ENCODE assay signal across 8 mouse cellular contexts in the genomic region with DNA sequence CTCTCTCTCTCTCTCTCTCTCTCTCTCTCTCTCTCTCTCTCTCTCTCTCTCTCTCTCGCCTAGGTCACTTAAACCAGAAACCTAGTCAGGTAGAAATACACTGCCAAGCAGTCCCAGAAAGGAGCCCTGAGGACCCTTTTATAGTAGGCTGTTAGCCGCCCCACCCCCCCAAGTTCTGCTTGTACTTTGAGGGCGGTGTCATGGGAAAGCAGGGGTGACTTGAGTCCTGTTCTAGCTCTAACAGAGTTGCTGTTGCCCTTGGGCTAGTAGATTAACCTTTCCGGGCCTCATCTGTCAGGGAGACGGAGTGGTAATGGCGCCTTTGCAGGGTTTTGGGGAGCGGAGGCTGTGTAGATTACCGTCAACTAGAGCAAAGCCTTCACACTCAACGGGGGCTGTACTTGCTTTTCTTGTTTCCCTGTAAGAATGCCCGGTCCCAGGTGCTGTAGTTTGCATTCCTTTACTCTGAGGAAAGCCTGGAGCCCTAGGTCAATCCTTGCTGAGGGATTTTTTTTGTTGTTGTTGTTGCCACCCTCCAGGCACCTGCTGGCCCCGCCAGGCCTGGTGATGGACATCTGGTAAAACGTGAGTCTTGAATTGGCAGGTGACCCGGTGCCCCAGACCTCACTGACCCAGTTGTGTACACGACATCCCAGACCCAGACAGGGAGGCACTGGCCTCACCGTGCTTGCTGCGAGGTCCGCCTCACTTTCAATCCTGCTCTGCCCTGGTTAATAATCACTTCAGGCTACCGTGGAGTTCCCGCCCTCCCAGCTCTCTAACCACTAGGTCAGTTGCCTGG. TPM values are rescaled to one million over a fixed set of nuclear protein-coding genes. Genes with fewer than 3 reads are reported as not detected.
DNase-seq lines count a peak whose midpoint lies in the region; ATAC-seq and TF ChIP-seq lines count a peak whose summit lies in the region.

No protein-coding gene starts in this region.

- no peak for TF ChIP-seq POLR2A in myocyte (IDR thresholded peaks at IDR 0.05; ENCODE audit: insufficient read length, low read depth)

- no peaks in the 10 kb centered on the region for H3K27me3 ChIP-seq in hindbrain, embryonic 12.5 days
- 0 out of 2 replicates have a peak, but pooled peaks cover 2% of the 10 kb centered on the region for H3K27me3 ChIP-seq in hindbrain, embryonic 16.5 days (replicated peaks; ENCODE audit: control insufficient read depth, insufficient read depth, low read length)
- H3K27me3 ChIP-seq in embryonic facial prominence, embryonic 15.5 days, result no peaks in the 10 kb centered on the region
- H3K27me3 ChIP-seq in kidney, postnatal 0 days (ENCODE audit: insufficient read depth, low read length), result no peaks in the 10 kb centered on the region
- no peaks in the 10 kb centered on the region for H3K27me3 ChIP-seq in myocyte (ENCODE audit: control insufficient read depth, insufficient read depth, insufficient read length)

- WGBS in hindbrain, embryonic 12.5 days, result 15% methylated on average over 19 of the region's 19 CpGs
- 22% methylated on average over 19 of the region's 19 CpGs for WGBS in hindbrain, embryonic 16.5 days
- WGBS in embryonic facial prominence, embryonic 15.5 days, result 29% methylated on average over 18 of the region's 19 CpGs
- WGBS in kidney, postnatal 0 days, result 25% methylated on average over 19 of the region's 19 CpGs

- 0 out of 2 replicates have a peak overlapping the region, but pooled peaks have one; percentile 12 for H3K27ac ChIP-seq in hindbrain, embryonic 12.5 days
- no peak overlapping the region for H3K27ac ChIP-seq in hindbrain, embryonic 16.5 days (ENCODE audit: low read depth, low read length)
- peak overlapping the region; percentile 3; the same call in 1 of the 2 replicates for H3K27ac ChIP-seq in embryonic facial prominence, embryonic 15.5 days (replicated peaks)
- peak overlapping the region; percentile 95 for H3K27ac ChIP-seq in kidney, postnatal 0 days

- H3K36me3 ChIP-seq in hindbrain, embryonic 12.5 days, result no peaks in the 10 kb centered on the region
- no peaks in the 10 kb centered on the region for H3K36me3 ChIP-seq in hindbrain, embryonic 16.5 days (ENCODE audit: control insufficient read depth, insufficient read depth, low read length)
- H3K36me3 ChIP-seq in embryonic facial prominence, embryonic 15.5 days, result no peaks in the 10 kb centered on the region
- no peaks in the 10 kb centered on the region for H3K36me3 ChIP-seq in kidney, postnatal 0 days (ENCODE audit: insufficient read depth, low read length)
- no peaks in the 10 kb centered on the region for H3K36me3 ChIP-seq in myocyte (ENCODE audit: control insufficient read depth, insufficient read depth)

- ATAC-seq in hindbrain, embryonic 12.5 days (ENCODE audit: low FRiP score), result no peak
- no peak for ATAC-seq in hindbrain, embryonic 16.5 days
- no peak for ATAC-seq in embryonic facial prominence, embryonic 15.5 days (ENCODE audit: insufficient number of reproducible peaks, low FRiP score, low TSS enrichment, low read depth)
- peak; percentile 74 for ATAC-seq in kidney, postnatal 0 days (replicated peaks; ENCODE audit: low FRiP score, low read depth)
- no peak for ATAC-seq in inflammation-experienced regulatory T-cells, adult 6 months

- H3K4me1 ChIP-seq in hindbrain, embryonic 12.5 days, result peaks cover 73% of the 10 kb centered on the region
- H3K4me1 ChIP-seq in hindbrain, embryonic 16.5 days (ENCODE audit: control insufficient read depth, insufficient read depth, low read depth, low read length), result peaks cover 23% of the 10 kb centered on the region
- H3K4me1 ChIP-seq in embryonic facial prominence, embryonic 15.5 days, result peaks cover 91% of the 10 kb centered on the region
- peaks cover 71% of the 10 kb centered on the region for H3K4me1 ChIP-seq in kidney, postnatal 0 days (replicated peaks; ENCODE audit: insufficient read depth, low read length)

- H3K4me2 ChIP-seq in hindbrain, embryonic 12.5 days (replicated peaks), result no peak overlapping the region; the same call in 1 of the 2 replicates
- H3K4me2 ChIP-seq in hindbrain, embryonic 16.5 days (ENCODE audit: low read length), result no peak overlapping the region
- no peak overlapping the region for H3K4me2 ChIP-seq in embryonic facial prominence, embryonic 15.5 days (replicated peaks)
- H3K4me2 ChIP-seq in kidney, postnatal 0 days (ENCODE audit: low read length), result peak overlapping the region; percentile 27
- H3K4me2 ChIP-seq in myocyte (ENCODE audit: low read depth), result peak overlapping the region; percentile 55

- no peak overlapping the region for H3K4me3 ChIP-seq in hindbrain, embryonic 12.5 days
- H3K4me3 ChIP-seq in hindbrain, embryonic 16.5 days (ENCODE audit: low read length), result no peak overlapping the region
- no peak overlapping the region for H3K4me3 ChIP-seq in embryonic facial prominence, embryonic 15.5 days (replicated peaks)
- H3K4me3 ChIP-seq in kidney, postnatal 0 days (replicated peaks; ENCODE audit: low read depth, low read length), result no peak overlapping the region
- H3K4me3 ChIP-seq in myocyte, result no peak overlapping the region

- no peak for TF ChIP-seq CTCF in kidney, postnatal 0 days (IDR thresholded peaks at IDR 0.05; ENCODE audit: low read depth)

- H3ac ChIP-seq in myocyte (ENCODE audit: control insufficient read depth, insufficient read length), result no peak overlapping the region

- DNase-seq in kidney, postnatal 0 days (ENCODE audit: low spot score), result peak; percentile 66
- DNase-seq in spleen, adult 12 weeks (ENCODE audit: low spot score), result no peak
- DNase-seq in cerebellum, adult 9-11 months, result no peak

- H3K9ac ChIP-seq in hindbrain, embryonic 12.5 days, result 0 out of 2 replicates have a peak overlapping the region, but pooled peaks have one; percentile 23
- H3K9ac ChIP-seq in hindbrain, embryonic 16.5 days (ENCODE audit: low read depth, low read length), result no peak overlapping the region; the same call in 1 of the 2 replicates
- H3K9ac ChIP-seq in embryonic facial prominence, embryonic 15.5 days, result no peak overlapping the region
- peak overlapping the region; percentile 3; the same call in 1 of the 2 replicates for H3K9ac ChIP-seq in kidney, postnatal 0 days (ENCODE audit: low read depth, low read length)

- H3K9me3 ChIP-seq in hindbrain, embryonic 12.5 days (replicated peaks), result no peaks in the 10 kb centered on the region
- H3K9me3 ChIP-seq in hindbrain, embryonic 16.5 days (ENCODE audit: control insufficient read depth, low read length), result no peaks in the 10 kb centered on the region
- H3K9me3 ChIP-seq in embryonic facial prominence, embryonic 15.5 days (replicated peaks), result no peaks in the 10 kb centered on the region
- H3K9me3 ChIP-seq in kidney, postnatal 0 days (replicated peaks; ENCODE audit: low read length), result no peaks in the 10 kb centered on the region

- H3K79me2 ChIP-seq in myocyte (ENCODE audit: control insufficient read depth, insufficient read depth), result peaks cover 75% of the 10 kb centered on the region

TF ChIP-seq in myocyte, 11 proteins besides CTCF, POLR2A, EP300 and RAD21:
- TF ChIP-seq USF1 (IDR thresholded peaks at IDR 0.05; ENCODE audit: low read depth), result no peak

RNA-seq across cellular contexts. Expression of a gene that starts 11.8 kb away (rescaled TPM):
- polyA plus RNA-seq in hindbrain, embryonic 12.5 days (2016; fragmentation: Nextera tagmentation; extraction: Ambion mirVana), result 14.7 and 15.0 TPM in 2 replicates
- polyA plus RNA-seq in hindbrain, embryonic 16.5 days (2015; fragmentation: Nextera tagmentation; extraction: Ambion mirVana), result 6.5 and 9.3 TPM in 2 replicates
- 48.5 and 49.1 TPM in 2 replicates for polyA plus RNA-seq in embryonic facial prominence, embryonic 15.5 days (2015; fragmentation: Nextera tagmentation; extraction: Ambion mirVana)
- polyA plus RNA-seq in kidney, postnatal 0 days (2015; fragmentation: Nextera tagmentation; extraction: Ambion mirVana), result 31.3 and 34.0 TPM in 2 replicates
- polyA plus RNA-seq in myocyte (2012; fragmentation: generic; extraction: Trizol), result 209 TPM
- not detected for polyA plus RNA-seq in inflammation-experienced regulatory T-cells, adult 6 months (2017; shearing (Covaris generic))

RNA-seq across cellular contexts. Expression of a gene that starts 27.3 kb away (rescaled TPM):
- not detected in 2 replicates for polyA plus RNA-seq in hindbrain, embryonic 12.5 days (2016; fragmentation: Nextera tagmentation; extraction: Ambion mirVana)
- polyA plus RNA-seq in hindbrain, embryonic 16.5 days (2015; fragmentation: Nextera tagmentation; extraction: Ambion mirVana), result not detected in 2 replicates
- polyA plus RNA-seq in embryonic facial prominence, embryonic 15.5 days (2015; fragmentation: Nextera tagmentation; extraction: Ambion mirVana), result not detected in 2 replicates
- polyA plus RNA-seq in kidney, postnatal 0 days (2015; fragmentation: Nextera tagmentation; extraction: Ambion mirVana), result not detected in 2 replicates
- 0.55 TPM for polyA plus RNA-seq in myocyte (2012; fragmentation: generic; extraction: Trizol)
- polyA plus RNA-seq in inflammation-experienced regulatory T-cells, adult 6 months (2017; shearing (Covaris generic)), result not detected

RNA-seq across cellular contexts. Expression of a gene that starts 50.1 kb away (rescaled TPM):
- not detected in 2 replicates for polyA plus RNA-seq in hindbrain, embryonic 12.5 days (2016; fragmentation: Nextera tagmentation; extraction: Ambion mirVana)
- not detected in 2 replicates for polyA plus RNA-seq in hindbrain, embryonic 16.5 days (2015; fragmentation: Nextera tagmentation; extraction: Ambion mirVana)
- polyA plus RNA-seq in embryonic facial prominence, embryonic 15.5 days (2015; fragmentation: Nextera tagmentation; extraction: Ambion mirVana), result not detected in 2 replicates
- polyA plus RNA-seq in kidney, postnatal 0 days (2015; fragmentation: Nextera tagmentation; extraction: Ambion mirVana), result not detected in 2 replicates
- 0.38 TPM for polyA plus RNA-seq in myocyte (2012; fragmentation: generic; extraction: Trizol)
- not detected for polyA plus RNA-seq in inflammation-experienced regulatory T-cells, adult 6 months (2017; shearing (Covaris generic))

Comparison
In these comparisons a context has a peak if more than half of its experiments do, and no peak if none do; other contexts are left out.
1. H3K9ac ChIP-seq: peak in hindbrain, embryonic 12.5 days (single experiment) and kidney, postnatal 0 days (single experiment); none in hindbrain, embryonic 16.5 days (single experiment) and embryonic facial prominence, embryonic 15.5 days (single experiment).
2. H3K4me2 ChIP-seq: peak in kidney, postnatal 0 days (single experiment) and myocyte (single experiment); none in hindbrain, embryonic 12.5 days (single experiment), hindbrain, embryonic 16.5 days (single experiment) and embryonic facial prominence, embryonic 15.5 days (single experiment).